In the genomic region with DNA sequence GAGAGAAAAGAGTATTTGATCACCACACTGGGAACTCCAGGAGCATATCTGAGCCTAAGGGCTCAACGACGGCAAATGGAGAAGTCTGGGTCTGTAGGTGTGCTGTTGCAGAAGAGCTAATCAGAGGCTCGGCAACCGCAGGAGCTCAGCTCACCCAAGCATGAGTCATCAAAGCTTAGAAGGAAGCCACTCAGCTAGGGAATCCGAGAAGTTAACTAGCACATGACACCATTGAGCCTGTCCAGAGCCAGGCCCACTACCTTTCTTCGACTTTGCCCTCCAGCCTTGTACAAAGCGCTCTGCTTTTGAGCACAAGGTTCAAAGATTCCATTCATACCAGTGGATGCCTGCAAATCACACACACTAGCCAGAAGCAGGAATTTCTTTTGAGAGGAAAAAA, we compare ENCODE assay signal across 8 mouse cellular contexts. TPM values are rescaled to one million over a fixed set of nuclear protein-coding genes. Genes with fewer than 3 reads are reported as not detected.
DNase-seq lines count a peak whose midpoint lies in the region; ATAC-seq and TF ChIP-seq lines count a peak whose summit lies in the region.

No protein-coding gene starts in this region.

- no peaks in the 10 kb centered on the region for H3K27me3 ChIP-seq in heart, embryonic 10.5 days (ENCODE audit: insufficient read depth, poor library complexity, severe bottlenecking)
- H3K27me3 ChIP-seq in Patski: no peaks in the 10 kb centered on the region
- H3K27me3 ChIP-seq in heart, embryonic 15.5 days: no peaks in the 10 kb centered on the region
- H3K27me3 ChIP-seq in limb, embryonic 13.5 days: no peaks in the 10 kb centered on the region

- in situ Hi-C loops in Patski (cut with MboI; ENCODE audit: low pct_unique_long_range_greater_than_20kb): no loop called here

- H3K9me3 ChIP-seq in heart, embryonic 10.5 days: no peaks in the 10 kb centered on the region
- no peaks in the 10 kb centered on the region for H3K9me3 ChIP-seq in heart, embryonic 15.5 days (replicated peaks)
- no peaks in the 10 kb centered on the region for H3K9me3 ChIP-seq in limb, embryonic 13.5 days

- no peak overlapping the region for H3K9ac ChIP-seq in heart, embryonic 15.5 days
- H3K9ac ChIP-seq in limb, embryonic 13.5 days: no peak overlapping the region

- H3K36me3 ChIP-seq in heart, embryonic 10.5 days: no peaks in the 10 kb centered on the region
- no peaks in the 10 kb centered on the region for H3K36me3 ChIP-seq in heart, embryonic 15.5 days
- H3K36me3 ChIP-seq in limb, embryonic 13.5 days: no peaks in the 10 kb centered on the region

- WGBS in heart, embryonic 10.5 days: 1% methylated on average over 7 of the region's 7 CpGs
- WGBS in heart, embryonic 15.5 days: 7% methylated on average over 7 of the region's 7 CpGs
- WGBS in limb, embryonic 13.5 days: 8% methylated on average over 7 of the region's 7 CpGs

- intact Hi-C loops in heart, postnatal 36 days (cut with DNase I): no loop called here
- intact Hi-C loops in left cerebral cortex, postnatal 14 days (cut with DNase I): no loop called here

- peak; percentile 97 for ATAC-seq in Patski
- peak; percentile 82 for ATAC-seq in heart, embryonic 15.5 days (replicated peaks; ENCODE audit: insufficient number of reproducible peaks, insufficient read depth, low FRiP score, low read depth)
- ATAC-seq in limb, embryonic 13.5 days (ENCODE audit: low FRiP score, low read depth): peak; percentile 54; the same call in 1 of the 2 replicates
- ATAC-seq in neutrophil, adult 5-6 weeks (ENCODE audit: extremely low read depth, insufficient number of reproducible peaks, low FRiP score, poor library complexity, severe bottlenecking): peak; percentile 100

- H3K27ac ChIP-seq in heart, embryonic 10.5 days: peak overlapping the region; percentile 69
- H3K27ac ChIP-seq in heart, embryonic 15.5 days: peak overlapping the region; percentile 77
- no peak overlapping the region for H3K27ac ChIP-seq in limb, embryonic 13.5 days

- POLR2A ChIA-PET in Patski (lab: Charles Lee): interaction anchor here (2.1 kb wide), 1 partner anchor 33 kb away, joined by 9 read pairs; no protein-coding TSS in a partner anchor

- peak; percentile 90 for DNase-seq in heart, embryonic 10.5 days (ENCODE audit: low spot score)
- no peak for DNase-seq in heart, postnatal 36 days
- DNase-seq in Patski (ENCODE audit: low read depth, low spot score): peak; percentile 85
- DNase-seq in left cerebral cortex, postnatal 14 days (ENCODE audit: low spot score in 2 of 2): no peak
- DNase-seq in adrenal gland, postnatal 10 days: no peak

- CTCF ChIA-PET in Patski (lab: Charles Lee): interaction anchor here (0.7 to 2.3 kb wide), 3 partner anchors 10 to 34 kb away, joined by 3 to 8 read pairs (median 3); no protein-coding TSS in a partner anchor

- H3K4me1 ChIP-seq in heart, embryonic 10.5 days: peaks cover 34% of the 10 kb centered on the region
- H3K4me1 ChIP-seq in heart, embryonic 15.5 days (replicated peaks): peaks cover 21% of the 10 kb centered on the region
- H3K4me1 ChIP-seq in limb, embryonic 13.5 days: peaks cover 10% of the 10 kb centered on the region; the same call in 1 of the 2 replicates

- no peak for TF ChIP-seq CTCF in Patski (IDR thresholded peaks at IDR 0.05)

- H3K4me3 ChIP-seq in heart, embryonic 10.5 days: no peak overlapping the region
- no peak overlapping the region for H3K4me3 ChIP-seq in heart, embryonic 15.5 days
- no peak overlapping the region for H3K4me3 ChIP-seq in limb, embryonic 13.5 days

- peak overlapping the region; percentile 28; the same call in 1 of the 2 replicates for H3K4me2 ChIP-seq in heart, embryonic 15.5 days
- no peak overlapping the region; the same call in 1 of the 2 replicates for H3K4me2 ChIP-seq in limb, embryonic 13.5 days (replicated peaks)

RNA-seq across cellular contexts. Expression of a gene that starts 30.9 kb away (rescaled TPM):
- polyA plus RNA-seq in heart, embryonic 10.5 days (2016; fragmentation: Nextera tagmentation; extraction: Ambion mirVana): 18.8 and 21.5 TPM in 2 replicates
- total RNA-seq in heart, postnatal 36 days (2021): 10 to 100 TPM; 42.7 to 50.3 TPM
- polyA plus RNA-seq in Patski (2021): 20.8 TPM
- polyA plus RNA-seq in heart, embryonic 15.5 days (2015; fragmentation: Nextera tagmentation; extraction: Ambion mirVana): 19.2 and 21.8 TPM in 2 replicates
- 6.3 and 7.9 TPM in 2 replicates for polyA plus RNA-seq in limb, embryonic 13.5 days (2015; fragmentation: Nextera tagmentation; extraction: Ambion mirVana)
- total RNA-seq in neutrophil, adult 5-6 weeks (2017): 264 and 309 TPM in 2 replicates
- 10 to 100 TPM; 11.7 to 15.9 TPM for total RNA-seq in left cerebral cortex, postnatal 14 days (2021)
- 10 to 100 TPM; 27.4 to 27.9 TPM for total RNA-seq in adrenal gland, postnatal 10 days (2021)

Comparison
In these comparisons a context has a peak if more than half of its experiments do, and no peak if none do; other contexts are left out.
1. DNase-seq: peak in heart, embryonic 10.5 days (single experiment) and Patski (single experiment); none in heart, postnatal 36 days (0 of 2), left cerebral cortex, postnatal 14 days (0 of 2) and adrenal gland, postnatal 10 days (single experiment).
2. Peak in every context shown above with its lines, with median percentiles within 50 percentile points of each other: ATAC-seq.